Mouse (Mus musculus): ENCODE results near the gene Gm36210.
"Not testable (repeated sequence)": the region's sequence is repeated elsewhere in the genome, so short reads cannot be mapped to it uniquely, and the experiment has no call there.

The Gm36210 gene

DNA sequence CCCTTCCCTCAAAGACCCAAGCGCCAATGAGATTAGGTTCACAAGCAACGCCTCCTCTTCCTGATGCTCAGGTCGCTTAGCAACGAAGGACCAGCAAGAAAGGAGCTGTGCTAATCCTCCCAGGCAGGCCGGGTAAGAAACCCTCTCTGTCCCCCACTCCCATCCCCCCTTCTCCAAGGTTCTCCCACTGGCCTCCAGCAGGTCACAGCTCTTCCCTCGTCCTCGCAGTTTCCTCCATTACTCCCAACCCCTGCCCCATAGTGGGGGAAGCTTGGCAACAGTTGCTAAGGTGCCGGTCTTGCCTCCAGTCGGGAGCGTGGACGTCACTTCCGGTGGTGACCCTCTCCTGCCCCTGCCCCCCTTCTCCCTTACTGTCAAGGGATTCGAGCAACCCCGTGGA, 16.2 kb upstream of the Gm36210 start:
- DNase-seq = peak; percentile 59

DNA sequence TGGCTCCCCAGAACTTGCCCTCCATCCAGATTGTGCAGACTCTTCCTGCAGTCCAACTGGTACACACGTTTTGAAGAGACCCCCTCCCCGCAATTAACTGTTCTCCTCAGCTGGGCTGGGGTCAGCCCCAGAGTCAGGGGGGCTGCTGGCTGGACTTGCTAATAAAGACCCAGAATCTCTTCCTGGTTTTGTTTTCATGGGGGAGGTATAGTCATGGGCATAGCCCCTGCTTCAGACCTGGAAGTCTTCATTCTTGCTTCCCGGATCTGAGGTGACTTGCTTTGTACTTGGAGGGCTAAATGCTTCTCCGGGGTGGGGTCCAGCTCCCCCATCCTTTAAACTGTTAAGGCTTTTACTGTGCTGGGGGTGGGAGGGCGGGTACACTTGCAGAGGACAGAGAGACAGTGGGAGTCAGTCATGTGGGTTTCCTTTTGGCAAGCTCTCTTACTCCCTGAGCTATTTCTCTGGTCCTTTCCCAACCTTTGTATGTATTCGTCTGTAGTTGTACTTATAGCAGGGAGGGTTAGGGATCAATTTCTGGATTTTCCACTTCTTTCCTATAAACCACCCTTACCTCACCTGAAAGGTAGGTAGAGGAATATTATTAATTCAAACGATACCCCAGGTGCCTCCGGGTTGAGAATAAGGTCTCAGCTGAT, 15.6 kb upstream of the Gm36210 start, which contains the start of gene Nat14:
Gene Nat14, plus strand, starts transcription at position 205 of the 659 bp plus-strand sequence.
- no peak for DNase-seq

DNA sequence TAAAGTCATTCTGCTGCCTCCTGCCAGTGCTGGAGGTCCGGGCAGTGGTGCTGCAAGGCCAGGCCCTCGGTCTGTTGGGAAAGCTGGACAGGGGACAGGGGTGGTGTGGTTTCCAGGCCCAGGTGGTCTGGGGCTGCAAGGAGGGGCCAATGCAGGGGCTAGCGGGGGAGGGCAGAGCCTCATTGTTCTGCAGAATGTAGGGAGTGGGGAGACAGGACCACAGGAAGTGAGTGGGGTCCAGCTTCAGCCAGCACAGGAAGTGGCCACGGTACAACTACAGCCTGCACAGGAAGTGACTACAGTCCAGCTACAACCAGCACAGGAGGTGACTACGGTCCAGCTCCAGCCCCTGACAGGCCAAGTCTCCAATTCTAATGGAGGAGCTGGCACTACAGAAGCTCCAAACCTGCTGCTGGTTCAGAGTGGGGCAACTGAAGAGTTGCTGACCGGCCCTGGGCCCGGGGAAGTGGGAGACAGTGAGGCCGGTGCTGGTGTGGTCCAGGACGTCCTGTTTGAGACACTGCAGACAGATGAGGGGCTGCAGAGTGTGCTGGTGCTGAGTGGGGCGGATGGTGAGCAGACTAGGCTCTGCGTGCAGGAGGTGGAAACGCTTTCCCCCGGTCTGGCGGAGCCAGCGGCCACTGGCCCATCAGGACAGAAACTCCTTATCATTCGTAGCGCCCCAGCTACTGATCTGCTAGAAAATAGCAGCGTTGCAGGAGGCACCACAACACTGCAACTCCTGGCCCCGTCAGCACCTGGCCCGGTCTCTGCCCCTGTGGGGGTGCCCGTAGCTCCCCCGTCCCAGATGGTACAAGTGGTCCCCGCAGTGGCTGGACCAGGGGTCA, 14.9 kb upstream of the Gm36210 start:
- no peak for DNase-seq

DNA sequence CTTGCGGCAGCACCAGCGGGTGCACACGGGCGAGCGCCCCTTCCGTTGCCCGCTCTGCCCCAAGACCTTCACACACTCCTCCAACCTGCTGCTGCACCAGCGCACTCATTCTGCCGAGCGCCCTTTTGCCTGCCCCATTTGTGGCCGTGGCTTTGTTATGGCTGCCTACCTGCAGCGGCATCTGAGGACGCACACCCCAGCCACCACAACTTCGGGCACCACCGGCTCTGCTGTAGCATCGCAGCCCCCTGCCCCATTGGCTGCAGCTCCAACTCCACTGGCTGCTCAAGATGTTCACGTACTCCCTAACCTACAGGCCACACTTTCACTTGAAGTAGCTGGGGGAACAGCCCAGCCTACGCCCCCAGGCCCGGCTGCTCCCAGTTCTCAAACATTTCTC, 14.2 kb upstream of the Gm36210 start:
- no peak for DNase-seq

DNA sequence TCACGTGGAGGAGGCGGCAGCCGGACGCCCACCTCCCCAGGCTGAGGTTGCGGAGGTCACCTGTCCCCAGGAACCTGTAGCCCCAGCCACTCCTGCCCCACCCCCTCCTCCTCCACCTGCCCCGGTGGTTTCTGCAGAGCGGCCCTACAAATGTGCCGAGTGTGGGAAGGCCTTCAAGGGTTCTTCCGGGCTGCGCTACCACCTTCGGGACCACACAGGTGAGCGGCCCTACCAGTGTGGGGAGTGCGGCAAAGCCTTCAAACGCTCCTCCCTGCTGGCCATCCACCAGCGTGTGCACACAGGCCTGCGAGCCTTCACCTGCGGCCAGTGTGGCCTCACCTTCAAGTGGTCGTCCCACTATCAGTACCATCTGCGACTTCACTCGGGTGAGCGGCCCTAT, 13.7 kb upstream of the Gm36210 start:
- no peak for DNase-seq

DNA sequence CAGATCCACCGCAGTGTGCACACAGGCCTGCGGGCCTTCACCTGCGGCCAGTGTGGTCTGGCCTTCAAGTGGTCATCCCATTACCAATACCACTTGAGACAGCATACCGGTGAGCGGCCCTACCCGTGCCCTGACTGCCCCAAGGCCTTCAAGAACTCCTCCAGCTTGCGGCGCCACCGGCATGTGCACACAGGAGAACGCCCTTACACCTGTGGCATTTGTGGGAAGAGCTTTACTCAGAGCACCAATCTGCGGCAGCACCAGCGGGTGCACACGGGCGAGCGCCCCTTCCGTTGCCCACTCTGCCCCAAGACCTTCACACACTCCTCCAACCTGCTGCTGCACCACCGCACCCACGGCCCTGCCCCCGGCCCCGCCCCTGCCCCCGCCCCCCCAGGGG, 12.8 kb upstream of the Gm36210 start:
- DNase-seq = no peak

DNA sequence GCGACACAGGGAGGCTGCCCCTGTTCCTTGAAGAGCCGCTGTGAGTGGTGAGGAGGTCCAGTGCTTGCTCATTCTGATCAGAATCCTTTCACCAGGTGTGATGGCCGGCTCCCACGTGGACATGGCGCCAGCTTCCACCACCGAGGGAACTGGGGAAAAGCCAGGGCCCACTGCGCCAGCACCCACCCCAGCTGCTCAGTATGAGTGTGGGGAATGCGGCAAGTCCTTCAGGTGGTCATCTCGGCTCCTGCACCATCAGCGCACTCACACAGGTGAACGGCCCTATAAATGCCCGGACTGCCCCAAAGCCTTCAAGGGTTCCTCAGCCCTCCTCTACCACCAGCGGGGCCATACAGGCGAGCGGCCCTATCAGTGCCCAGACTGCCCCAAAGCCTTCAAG, 12.4 kb upstream of the Gm36210 start:
- DNase-seq = no peak

DNA sequence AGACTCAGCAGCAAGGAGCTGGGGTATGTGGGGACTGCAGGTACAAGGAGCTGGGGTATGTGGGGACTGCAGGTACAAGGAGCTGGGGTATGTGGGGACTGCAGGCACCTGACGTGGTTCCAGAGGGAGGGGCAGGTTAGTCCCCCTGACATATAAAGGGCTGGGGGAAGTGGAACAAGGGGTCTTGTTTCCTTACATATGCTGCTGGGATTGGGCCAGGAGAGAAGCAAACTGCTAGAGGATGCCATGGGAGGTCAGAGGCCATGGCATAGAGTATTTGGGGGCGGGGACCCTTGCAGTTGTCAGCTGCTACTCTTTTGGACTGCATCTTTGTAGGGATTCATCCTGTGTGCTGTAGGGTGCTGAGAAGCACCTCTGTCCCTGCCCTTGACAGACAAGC, 11.2 kb upstream of the Gm36210 start:
- no peak for DNase-seq

DNA sequence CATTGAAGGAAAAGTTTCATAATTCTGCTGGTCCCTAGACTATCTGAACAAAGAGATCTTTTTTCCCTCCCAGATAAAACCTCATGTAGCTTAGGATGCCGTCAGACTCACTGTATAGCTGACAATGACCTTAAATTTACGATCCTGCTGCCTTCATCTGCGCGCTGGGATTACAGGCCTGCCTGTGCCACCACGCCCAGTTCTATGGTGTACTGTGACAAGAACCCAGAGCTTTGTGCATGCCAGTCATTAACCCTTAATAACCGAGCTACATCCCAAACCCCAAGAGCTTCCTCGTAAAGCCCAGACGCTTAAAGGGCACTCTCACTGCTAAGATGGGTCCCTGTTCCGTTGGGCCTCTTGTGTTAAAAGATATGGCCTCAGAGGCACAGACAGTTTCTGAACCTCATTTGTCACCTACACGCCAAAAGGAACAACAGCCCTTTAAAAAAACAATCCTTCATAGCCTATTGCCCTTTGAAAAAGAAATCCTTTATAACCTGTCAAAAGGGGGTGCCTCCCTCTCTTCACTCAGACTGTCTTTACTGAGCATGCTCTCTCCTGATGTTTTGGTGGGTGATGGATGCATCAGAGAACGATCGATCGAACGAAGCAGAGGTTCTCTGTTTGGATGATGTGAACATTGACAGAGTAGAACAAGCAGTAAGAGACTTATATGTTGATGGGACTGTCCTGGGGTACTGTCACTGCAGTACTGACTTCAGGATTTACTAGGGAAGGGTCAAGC, 9.5 kb upstream of the Gm36210 start:
- no peak for DNase-seq

DNA sequence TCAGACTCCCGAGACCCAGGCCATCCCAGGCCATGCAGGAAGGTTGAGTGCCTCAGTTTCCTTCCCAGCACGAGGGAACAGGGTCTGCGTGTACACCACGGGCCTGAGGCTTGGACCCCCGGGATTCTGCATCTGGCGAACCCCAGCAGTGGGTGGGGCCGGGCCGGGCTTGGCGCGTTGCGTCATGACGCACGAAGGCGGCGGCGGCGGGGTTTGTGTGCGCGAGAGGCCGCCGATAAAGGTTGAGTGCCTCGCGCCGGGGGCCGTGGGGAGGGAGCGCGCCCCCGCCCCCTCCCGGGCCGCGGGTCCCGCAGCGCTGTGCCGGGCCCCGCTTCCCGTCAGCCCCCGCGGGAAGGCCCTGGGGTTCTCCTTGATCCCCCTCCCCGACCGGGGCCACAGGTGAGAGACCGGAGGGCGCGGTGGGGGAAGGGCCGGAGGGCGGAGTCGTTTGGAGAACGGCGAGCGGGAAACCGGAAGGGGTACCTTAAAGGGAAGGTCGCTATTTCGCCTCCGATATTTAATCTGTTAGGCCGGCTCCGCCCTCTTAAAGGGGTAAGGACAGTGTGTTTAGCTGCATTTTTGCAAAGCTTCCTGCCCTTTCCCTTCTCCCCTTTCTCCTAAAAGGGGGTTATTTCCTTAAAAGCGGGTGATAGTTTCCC, 8.8 kb upstream of the Gm36210 start, which contains the start of gene Zfp628:
Gene Zfp628, plus strand, starts transcription at position 211 of the 659 bp plus-strand sequence.
- peak; percentile 96 for DNase-seq

DNA sequence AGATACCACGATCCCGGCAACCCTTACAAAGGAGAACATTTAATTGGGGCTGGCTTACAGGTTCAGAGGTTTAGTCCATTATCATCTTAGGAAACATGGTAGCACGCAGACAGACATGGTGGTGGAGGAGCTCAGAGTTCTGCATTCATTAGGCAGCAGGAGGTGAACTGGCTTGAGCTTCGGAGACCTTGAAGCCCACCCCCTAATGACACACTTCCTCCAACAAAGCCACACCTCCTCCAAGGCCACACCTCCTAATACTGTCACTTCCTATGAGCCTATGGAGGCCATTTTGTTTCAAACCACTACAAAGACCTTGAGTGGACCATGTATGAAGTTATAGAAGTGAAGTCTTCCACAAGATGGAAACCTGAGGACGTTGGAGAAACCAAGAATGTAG, 5.9 kb upstream of the Gm36210 start:
- no peak for DNase-seq

DNA sequence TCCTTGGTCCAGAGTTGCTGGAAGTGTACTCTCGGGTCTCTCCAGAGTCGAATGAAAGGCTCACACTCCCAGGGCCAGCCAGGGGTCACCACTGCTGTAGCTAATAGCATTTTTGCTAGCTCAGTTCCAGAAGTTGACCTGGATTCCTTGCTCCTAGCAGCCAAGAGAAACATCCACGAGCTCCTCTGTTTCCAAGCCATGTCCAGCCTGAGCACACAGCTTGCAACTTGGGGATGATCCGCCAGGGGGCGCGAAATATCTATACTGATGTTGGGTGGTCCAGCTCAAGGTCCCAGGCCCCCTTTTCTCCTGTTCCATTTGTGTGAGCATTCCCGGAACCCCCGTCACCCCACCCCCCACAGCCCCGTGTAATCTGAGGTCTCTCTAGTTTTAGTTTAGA, 5.2 kb upstream of the Gm36210 start:
- DNase-seq = peak; percentile 79

DNA sequence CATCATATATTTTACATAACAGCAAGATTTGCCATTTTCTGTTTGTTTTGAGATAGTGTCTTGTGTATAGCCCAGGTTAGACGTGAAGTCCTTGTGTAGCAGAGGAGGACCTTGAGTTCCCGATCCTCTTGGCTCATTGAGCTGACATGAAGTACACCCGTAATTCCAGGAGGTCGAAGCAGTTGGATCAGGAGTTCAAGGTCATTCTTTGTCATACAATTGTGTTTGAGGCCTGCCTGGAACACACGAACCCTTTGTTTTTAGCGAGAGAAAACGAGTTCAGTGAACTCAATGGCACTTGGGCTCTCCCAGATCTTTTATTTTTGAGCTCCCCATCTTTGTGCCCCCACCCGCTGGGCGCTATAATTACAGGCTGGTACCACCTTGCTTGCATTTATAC, 3.9 kb downstream of the Gm36210 start:
- no peak for DNase-seq

DNA sequence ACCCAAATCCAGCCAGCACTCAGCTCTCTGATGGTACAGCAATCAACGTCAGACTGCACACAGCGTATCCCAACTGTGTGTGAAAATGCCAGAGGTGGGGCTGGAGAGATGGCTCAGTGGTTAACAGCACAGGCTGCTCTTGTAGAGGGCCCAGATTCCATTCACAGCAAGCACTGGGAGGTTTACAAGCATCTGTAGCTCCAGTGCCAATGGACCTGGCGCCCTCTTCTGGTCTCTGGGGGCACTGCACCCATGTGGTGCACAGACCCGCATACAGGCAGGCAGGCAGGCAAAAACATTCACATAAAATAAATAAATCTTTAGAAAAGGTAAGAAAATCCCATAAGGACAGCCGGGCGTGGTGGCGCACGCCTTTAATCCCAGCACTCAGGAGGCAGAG, 5.1 kb downstream of the Gm36210 start:
- DNase-seq = no peak

DNA sequence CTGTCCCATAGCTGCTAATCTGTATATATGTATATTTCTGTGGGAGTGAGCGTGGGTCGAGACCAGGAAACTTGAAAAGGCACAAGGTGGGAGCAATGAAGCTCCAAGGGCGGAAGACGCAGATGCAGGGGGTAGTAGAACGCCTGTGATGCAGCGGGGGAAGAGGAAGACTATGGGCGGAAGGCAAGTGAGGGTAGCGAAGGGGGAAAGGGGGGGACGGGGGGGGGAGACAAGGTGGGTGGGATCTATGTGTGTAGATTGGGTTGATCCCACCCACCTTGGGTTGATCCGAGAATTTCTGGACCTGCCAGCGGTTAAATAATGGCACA, 5.8 kb downstream of the Gm36210 start:
- no peak for DNase-seq

DNA sequence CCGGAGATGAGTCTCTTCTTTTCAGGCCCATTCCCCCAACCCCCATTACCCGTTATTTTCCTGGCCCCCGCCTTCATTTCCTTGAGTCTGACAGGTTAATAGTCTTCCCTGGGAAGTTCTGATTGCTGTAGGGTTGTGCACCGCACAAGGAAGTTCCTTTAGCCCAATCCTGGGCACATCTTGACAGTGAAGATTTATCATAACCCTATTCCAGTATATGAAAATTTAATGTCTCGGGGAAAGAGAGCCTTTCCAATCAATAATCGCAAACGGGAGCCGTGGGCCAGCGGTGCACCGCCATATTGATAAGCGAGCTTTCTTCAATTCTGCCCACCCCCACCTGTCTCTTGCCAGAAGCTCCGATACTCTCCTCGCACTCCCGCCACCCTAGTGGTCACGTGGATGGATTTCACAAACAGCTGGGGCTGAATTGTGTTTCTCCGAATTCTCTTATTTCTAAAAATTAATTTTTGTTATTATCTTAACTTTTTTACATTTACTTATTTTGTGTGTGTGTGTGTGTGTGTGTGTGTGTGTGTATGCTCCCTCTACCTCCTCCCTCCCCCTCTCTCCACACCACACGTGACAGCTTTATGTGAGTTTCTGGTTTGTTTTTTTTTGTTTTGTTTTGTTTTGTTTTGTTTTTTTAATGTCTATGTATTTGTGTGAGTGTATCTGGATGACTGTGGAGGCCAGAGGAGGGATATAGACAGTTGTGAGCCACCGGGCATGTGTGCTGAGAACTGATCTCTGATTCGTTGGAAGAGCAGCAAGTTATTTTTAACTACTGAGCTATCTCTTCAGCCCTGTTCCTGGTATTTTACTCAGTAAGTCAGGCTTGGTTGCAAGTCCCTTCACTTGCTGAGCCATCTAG, 6.4 kb downstream of the Gm36210 start:
- peak; percentile 32 for DNase-seq

DNA sequence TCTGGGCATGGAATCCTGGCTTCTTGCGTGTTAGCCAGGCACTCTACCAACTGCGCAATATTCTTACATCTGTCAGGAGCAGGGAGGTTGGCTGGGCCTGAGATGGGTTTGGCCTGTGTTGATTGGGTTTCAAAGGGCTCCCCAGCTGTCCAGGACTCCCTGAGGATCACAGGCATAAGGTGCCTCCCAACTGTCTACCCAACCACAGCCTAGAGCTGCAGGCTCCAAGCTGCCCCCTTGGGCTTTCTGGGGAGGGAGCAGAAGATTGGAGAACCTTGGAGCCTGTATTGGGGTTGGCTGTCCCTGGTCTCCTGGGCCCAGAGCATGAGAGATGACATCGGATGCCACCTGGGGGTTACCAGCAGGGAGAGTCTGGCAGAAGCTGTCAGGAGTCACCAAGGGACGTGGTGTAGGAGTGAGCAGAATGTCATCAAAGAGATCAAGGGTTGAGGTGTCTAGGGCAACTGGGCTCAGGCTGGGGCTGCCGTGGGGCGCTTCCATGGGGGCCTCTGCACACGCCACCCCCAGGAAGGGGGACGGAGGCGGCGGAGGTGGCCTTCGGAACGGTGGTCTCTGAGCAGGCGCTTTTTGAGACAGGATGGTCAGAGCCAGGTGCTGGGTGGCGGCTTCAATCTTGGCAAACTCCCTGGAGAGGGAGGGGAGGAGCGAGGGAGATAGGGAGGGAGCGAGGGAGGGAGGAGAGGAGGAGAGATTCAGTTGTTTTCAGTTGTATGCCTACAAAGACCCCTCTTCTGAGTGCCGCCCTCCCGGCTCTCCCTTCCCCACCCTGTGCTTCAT, 7.3 kb downstream of the Gm36210 start:
- DNase-seq = no peak

DNA sequence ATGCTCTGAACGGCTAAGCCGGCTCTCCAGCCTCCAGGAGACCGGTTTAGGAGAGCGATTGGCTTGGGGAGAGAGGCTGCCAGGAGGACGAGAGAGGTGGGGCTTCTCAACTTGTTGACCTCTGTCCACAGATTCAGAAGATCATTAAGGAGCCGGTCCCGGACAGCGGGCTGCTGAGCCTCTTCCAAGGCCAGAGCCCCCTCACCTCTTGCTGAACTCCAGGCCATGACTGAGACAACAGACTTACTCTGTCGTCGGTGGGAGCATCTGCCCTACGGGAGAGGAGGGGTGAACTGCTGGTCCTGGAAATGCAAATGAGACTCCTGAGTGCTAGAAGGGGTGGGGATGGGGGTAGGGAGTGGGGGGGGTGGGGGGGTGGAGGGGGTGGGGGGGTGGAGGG, 11.1 kb downstream of the Gm36210 start:
- DNase-seq = no peak

DNA sequence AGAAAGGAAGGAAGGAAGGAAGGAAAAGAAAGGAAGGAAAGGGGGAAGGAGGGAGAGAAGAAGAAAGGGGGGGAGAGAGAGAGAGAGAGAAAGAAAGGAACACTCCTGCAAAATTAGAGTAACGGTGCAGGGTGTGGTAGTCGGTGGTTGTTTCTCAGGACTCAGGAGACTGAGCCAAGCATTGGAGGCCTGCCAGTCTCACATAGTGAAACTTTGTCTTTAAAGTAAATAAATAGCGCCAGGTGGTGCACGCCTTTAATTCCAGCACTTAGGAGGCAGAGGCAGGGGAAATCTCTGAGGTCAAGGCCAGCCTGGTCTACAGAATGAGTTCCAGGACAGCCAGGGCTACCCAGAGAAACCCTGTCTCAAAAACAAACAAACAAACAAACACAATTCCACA, 19.6 kb downstream of the Gm36210 start:
- DNase-seq = peak; percentile 39

DNA sequence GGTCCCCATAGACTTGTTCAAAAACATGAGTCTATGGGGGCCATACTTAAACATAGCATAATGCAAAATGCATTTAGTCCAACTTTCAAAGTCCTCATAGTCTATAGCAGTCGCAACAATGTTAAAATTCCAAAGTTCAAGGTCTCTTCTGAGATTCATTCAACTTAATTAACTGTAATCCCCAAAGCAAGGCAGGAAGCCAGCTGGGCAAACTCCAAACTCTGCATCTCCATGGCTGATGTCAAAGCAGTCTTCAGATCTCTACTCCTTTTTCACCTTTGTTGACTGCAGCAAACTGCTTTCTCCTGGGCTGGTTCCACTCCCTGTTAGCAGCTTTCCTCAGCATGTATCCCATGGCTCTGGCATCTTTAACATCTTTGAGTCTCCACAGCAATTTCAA, 27.3 kb downstream of the Gm36210 start:
- not testable (repeated sequence) for DNase-seq

DNA sequence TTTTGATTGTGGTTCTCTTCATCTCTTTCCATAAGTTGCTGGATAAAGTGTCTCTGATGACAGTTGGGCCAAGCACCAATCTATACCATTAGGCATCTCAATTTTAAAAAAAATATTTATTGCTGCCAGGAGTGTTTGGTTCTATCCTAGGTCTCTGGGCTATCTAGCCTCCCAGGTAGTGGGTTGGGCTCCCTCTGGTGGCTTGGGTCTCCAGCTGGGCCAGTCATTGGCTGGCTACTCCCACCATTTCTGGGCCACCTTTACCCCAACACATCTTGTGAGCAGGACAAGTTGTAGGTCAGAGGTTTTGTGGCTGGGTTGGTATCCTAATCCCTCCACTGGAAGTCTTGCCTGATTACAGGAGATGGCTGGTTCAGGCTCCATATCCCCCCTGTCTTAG, 28.1 kb downstream of the Gm36210 start:
- DNase-seq = peak; percentile 28
